Mouse (Mus musculus) liver (tissue): ENCODE measurements around the gene Unc13a.
"Not testable (repeated sequence)": the region's sequence is repeated elsewhere in the genome, so short reads cannot be mapped to it uniquely, and the experiment has no call there.

Experiments
- DNase-seq: peaks from one replicate; pipeline ENCODE4 v3.0.0-alpha.2; 2020; ENCODE audit warnings: mixed read lengths

Unc13a gene

DNA sequence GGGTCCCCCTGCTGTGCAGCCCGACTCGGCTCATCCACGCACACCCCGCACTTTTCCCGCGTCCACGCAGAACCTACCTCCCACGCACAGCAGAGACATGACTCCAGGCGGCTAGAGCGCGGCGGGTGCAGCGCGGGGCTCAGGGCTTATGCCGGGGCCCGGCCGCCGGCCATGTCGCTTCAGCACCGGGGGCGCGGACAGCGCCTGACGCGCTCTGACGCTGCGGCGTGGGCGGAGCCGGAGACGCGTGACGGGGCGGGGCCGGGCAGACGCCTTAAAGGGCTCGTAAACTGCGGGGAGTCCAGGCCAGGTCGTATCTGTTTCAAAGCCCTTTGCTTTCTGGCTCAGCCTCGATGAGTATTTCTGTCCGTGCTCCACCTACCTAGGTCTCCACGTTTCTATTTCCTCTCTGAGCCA lies at the start of gene Unc13a:
Unc13a (minus strand) TSS at position 209 of the 417 bp plus-strand sequence.
- DNase-seq: peak; percentile 89

- no peak for DNase-seq
These were observed 48.4 kb upstream of the Unc13a start for GRCm38 (mm10) chr8:71719928-71720457.

DNA sequence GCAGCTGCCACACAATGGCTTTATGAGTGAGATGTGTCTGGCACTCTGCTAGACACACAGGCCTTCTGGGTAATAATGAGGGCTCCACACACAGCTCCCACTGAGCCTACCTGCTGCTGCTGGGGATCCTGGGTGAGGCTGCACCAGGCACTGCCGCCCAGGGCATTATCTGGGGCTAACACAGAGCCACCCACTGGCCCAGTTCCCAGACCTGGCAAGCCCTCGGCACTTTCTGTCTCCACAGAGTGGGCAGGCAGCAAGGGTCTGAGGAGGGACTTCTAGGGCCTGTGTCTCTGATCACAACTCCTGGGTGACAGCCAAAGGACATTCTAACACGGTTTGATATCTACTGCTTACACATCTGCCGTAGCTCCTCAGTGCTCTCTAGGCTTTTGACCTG lies 47.7 kb upstream of the Unc13a start:
- no peak for DNase-seq

- DNase-seq: no peak
These were observed 46.7 kb upstream of the Unc13a start for GRCm38 (mm10) chr8:71718252-71718651.

GRCm38 (mm10) chr8:71717096-71717495 lies 45.5 kb upstream of the Unc13a start:
- DNase-seq: no peak

GRCm38 (mm10) chr8:71716561-71717053 lies 45.0 kb upstream of the Unc13a start:
- DNase-seq: no peak

DNA sequence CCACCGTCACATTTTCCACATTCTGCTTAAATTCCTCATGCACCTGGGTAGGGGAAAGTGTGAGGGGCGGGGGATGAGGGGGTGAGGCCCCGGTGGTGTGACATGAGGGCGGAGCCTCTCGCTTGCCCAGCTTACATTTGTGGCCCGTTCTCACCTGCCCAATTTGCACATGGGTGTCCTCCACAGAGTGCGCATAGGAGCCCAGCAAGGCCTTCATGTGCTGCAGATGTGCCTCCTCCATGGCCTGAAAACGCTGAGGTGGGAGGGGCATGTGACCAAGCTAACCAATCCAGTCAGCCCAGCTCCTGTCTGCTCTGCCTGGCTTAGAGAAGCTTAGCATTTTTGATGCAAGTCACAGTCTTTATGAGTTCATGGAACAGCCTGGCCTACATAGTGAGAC lies 44.0 kb upstream of the Unc13a start:
- DNase-seq: no peak

DNA sequence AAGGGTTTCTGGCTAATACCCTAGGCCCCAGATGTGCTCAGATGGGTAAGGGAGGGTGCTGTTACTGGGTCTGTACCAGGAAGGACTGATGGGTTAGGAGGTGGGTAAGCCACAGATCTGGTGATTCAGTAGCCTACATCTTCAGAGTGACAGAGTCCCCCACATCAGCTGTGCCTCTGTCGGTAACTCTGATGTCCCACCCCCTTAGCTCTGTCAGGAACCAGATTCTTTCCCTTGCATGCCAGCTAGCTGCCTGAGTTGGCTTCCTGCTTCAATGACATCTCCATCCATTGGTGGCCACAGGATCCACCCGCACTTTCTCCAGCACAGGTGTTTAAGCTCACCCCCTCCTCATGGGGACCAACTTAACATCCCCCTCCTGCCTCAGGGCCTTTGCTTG lies 40.0 kb upstream of the Unc13a start:
- no peak for DNase-seq

GRCm38 (mm10) chr8:71709800-71710446 lies 38.4 kb upstream of the Unc13a start:
- DNase-seq: peak; percentile 87

DNA sequence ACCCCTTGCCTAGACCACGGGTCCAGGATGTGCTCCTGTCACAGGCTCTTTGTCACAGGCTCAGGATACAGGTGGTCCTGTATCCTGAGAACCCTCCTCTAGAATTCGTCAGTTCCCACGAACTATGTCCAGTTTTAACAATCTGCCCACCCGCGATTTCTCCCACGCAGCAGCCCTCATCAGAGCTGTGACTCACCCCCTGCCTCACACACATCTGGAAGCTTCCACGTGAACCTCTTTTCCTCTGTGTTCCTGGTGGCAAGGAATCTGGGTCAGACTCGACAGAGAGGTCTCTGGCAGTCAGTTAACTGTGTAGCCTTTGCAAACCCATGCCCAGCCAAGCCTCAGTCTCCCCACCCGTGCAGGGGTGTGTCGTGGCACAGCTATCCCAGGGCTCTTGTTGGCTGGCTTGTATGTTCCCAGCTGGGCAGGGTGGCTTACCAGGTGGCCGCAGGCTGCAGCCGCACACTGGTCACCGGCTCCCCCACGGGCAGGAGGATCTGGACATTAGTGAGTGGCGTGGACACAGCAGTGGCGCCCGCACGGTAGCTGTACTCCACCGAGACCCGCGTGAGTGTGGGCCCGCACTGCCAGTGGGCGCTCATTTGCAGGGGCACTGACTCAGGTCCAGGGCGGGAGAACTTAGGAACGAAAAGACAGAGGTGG lies 37.7 kb upstream of the Unc13a start:
- no peak for DNase-seq

GRCm38 (mm10) chr8:71707874-71708273 lies 36.3 kb upstream of the Unc13a start:
- peak; percentile 77 for DNase-seq

GRCm38 (mm10) chr8:71703400-71703799 lies 31.8 kb upstream of the Unc13a start:
- DNase-seq: peak; percentile 44

DNA sequence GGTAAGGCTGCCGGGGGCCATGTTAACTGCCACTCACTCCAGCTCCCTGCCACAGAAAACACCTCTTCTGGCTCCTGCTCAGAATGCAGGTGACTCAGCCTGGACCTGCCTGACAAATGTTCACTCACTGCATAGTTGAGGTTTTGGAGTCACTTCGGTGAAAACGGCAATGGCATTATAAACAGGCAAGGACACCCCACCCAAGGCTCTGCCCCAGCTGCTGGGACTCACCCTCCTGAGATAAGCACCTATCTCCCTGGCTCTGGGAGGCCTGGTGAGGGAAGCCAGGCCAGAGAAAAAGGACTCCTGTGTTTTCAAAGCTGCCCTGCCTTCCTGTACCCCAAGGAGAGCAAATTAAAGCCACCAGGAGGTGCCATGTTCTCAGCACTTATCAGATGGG lies 31.4 kb upstream of the Unc13a start:
- peak; percentile 87 for DNase-seq

DNA sequence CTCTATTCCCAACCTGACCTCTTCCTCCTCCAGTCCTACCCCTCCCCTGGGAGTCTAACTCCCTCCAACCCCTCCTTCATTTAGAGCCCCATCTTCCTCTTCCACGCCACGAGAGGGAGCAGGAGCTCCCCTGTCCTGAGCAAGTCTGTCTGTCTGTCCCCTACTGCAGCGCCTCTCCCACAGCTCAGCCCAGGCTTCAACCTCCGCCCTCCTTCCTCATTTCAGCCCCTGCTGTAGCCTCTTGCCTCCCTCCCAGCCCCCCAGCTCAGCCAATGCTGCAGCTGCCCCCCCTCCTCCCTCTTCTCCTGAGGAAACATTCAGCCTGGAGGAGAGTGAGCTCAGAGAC lies 30.5 kb upstream of the Unc13a start:
- peak; percentile 44 for DNase-seq

- DNase-seq: no peak
These were observed 30.0 kb upstream of the Unc13a start, which contains the start of gene B3gnt3 for GRCm38 (mm10) chr8:71701414-71702086. Gene B3gnt3 (minus strand): TSS chr8:71701789.

- DNase-seq: no peak
These were observed 29.1 kb upstream of the Unc13a start for GRCm38 (mm10) chr8:71700493-71701269.

GRCm38 (mm10) chr8:71695456-71695855 lies 23.9 kb upstream of the Unc13a start:
- DNase-seq: not testable (repeated sequence)

DNA sequence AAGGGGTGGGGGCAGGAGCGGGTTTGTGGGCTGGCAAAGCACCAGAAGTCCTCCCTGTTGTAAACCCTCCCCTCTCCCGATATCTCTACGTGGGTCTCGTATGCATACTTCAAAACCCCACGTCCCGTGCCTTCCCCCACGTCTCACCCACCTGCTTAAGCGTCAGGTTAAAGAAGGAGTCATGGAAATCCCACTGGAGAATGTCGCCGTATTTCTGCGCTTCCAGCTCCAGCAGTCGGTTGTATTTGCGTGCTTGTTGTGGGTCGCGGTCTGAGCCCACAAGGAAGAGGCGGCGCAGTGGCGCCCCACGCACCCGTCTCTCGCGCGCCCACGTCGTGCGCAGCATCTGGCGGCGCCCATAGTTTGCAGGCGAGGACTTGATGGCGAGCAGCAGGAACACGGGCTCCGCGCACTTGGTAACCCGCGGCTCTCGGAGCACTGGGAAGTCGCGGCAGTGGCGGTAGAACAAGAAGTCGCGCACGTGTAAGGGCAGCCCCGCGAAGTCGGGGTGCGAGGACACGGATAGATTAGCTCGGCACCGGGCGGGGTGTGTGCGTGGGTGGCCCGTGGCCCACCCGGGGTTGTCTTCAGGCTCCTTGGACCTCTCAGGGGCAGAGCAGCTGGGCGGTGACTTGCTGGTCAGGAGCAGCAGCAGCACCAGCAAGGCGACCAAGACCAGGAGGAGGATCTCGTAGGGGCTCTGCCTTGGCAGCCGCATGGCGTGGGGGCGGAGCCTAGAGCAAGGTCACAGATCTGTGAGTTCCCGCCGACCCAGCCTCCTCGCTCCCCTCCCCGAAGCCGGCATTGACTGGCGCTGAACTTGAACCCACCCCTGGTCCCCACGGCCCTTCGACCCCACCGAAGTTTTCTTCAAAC lies 21.8 kb upstream of the Unc13a start:
- no peak for DNase-seq

DNA sequence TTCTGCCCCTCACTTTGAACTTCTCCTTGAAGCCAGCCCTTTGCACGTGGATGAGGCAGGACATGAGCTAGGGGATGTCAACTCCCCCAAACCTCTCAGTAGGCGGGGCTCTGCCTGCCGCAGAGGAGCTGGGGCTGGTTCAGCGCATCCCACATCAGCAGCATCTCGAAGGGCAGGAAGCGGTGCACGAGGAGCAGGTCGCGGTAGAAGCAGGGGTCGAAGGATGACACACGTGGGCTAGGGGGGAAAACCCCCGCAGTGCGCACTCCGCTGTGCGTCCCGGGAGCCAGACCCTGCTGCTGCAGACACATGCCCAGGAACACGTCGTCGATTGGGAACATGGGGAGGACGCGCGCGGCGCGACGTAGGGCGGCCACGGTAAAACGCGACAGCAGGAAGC lies 21.0 kb upstream of the Unc13a start:
- DNase-seq: no peak

- DNase-seq: no peak
These were observed 17.5 kb upstream of the Unc13a start, which contains the start of gene Insl3 for GRCm38 (mm10) chr8:71689028-71689427. Gene Insl3 (plus strand): TSS chr8:71689214.

- no peak for DNase-seq
These were observed 16.1 kb upstream of the Unc13a start for GRCm38 (mm10) chr8:71687616-71688015.
